Mouse (Mus musculus): ENCODE data around the gene Plxdc2.

- no peak for TF ChIP-seq CTCF (IDR thresholded peaks at IDR 0.05; ENCODE audit: control insufficient read depth, insufficient read depth, insufficient read length)
- no peak for TF ChIP-seq MYOD1 (IDR thresholded peaks at IDR 0.05; ENCODE audit: control insufficient read depth, insufficient read length, low read depth)
- no peak for TF ChIP-seq CEBPB (IDR thresholded peaks at IDR 0.05; ENCODE audit: low read depth)
- no peak for TF ChIP-seq USF1 (IDR thresholded peaks at IDR 0.05; ENCODE audit: low read depth)
- TF ChIP-seq MAX (IDR thresholded peaks at IDR 0.05) = no peak
- no peak for TF ChIP-seq MYOG (IDR thresholded peaks at IDR 0.05; ENCODE audit: control insufficient read depth, extremely low read depth, insufficient read length)
- TF ChIP-seq FOSL1 (IDR thresholded peaks at IDR 0.05; ENCODE audit: insufficient read depth, low read length, poor library complexity, severe bottlenecking) = no peak
Measured at GRCm38 (mm10) chr2:16697181-16697580, 341.1 kb downstream of the Plxdc2 start.
